Mouse (Mus musculus) heart, postnatal 10 days (tissue): ENCODE data around the gene Dpf2. TPM values are rescaled to one million over a fixed set of nuclear protein-coding genes. Genes with fewer than 3 reads are reported as not detected.

Source experiments
- DNase-seq, 2 experiments: peaks; one replicate each; pipeline ENCODE4 v3.0.0; 2021
- intact Hi-C: fragments of 180-260 bp; cut with DNase I; formaldehyde crosslinking; loops from one replicate; pipeline ENCODE4 v1.15.1; 2025
- total RNA-seq, 2 experiments: library from RNA; stranded (reverse); gene quantifications; 2 replicates each; pipeline ENCODE4 v1.2.3; 2021

Gene Dpf2
- total RNA-seq, 2 experiments from 2014 or later: 100 to 101 TPM

GRCm38 (mm10) chr19:5874391-5874968 lies 38.3 kb downstream of the Dpf2 start:
- intact Hi-C loops: no loop called here
- DNase-seq: no peak

GRCm38 (mm10) chr19:5872931-5873556 lies 39.8 kb downstream of the Dpf2 start:
- no peak for DNase-seq
- intact Hi-C loops: no loop called here

- DNase-seq: no peak
- intact Hi-C loops: no loop called here
These were observed 40.3 kb downstream of the Dpf2 start for GRCm38 (mm10) chr19:5872528-5872927.

- DNase-seq: no peak
- intact Hi-C loops: no loop called here
These were observed 41.1 kb downstream of the Dpf2 start for GRCm38 (mm10) chr19:5871683-5872082.

GRCm38 (mm10) chr19:5871273-5871672 lies 41.5 kb downstream of the Dpf2 start:
- intact Hi-C loops: no loop called here
- DNase-seq: peak; percentile 48 to 56

- intact Hi-C loops: no loop called here
- DNase-seq: no peak
These were observed 44.7 kb downstream of the Dpf2 start for GRCm38 (mm10) chr19:5868096-5868495.

- intact Hi-C loops: no loop called here
- DNase-seq: peak; percentile 46 to 55
These were observed 48.0 kb downstream of the Dpf2 start for GRCm38 (mm10) chr19:5864710-5865398.

- intact Hi-C loops: no loop called here
These were observed 49.0 kb downstream of the Dpf2 start for GRCm38 (mm10) chr19:5863776-5864175.

GRCm38 (mm10) chr19:5862335-5863085 lies 50.3 kb downstream of the Dpf2 start:
- DNase-seq: no peak
- intact Hi-C loops: no loop called here

More at GRCm38 (mm10) chr19:5863776-5864175, 49.0 kb downstream of the Dpf2 start:
- no peak for DNase-seq

- no peak for DNase-seq
- intact Hi-C loops: no loop called here
These were observed 56.2 kb downstream of the Dpf2 start for GRCm38 (mm10) chr19:5856604-5857003.

- peak; percentile 30 to 51 for DNase-seq
- intact Hi-C loops: loop anchor here (5.0 kb wide), 1 partner anchor 160 kb away; no protein-coding TSS in a partner anchor
These were observed 60.6 kb downstream of the Dpf2 start for GRCm38 (mm10) chr19:5852035-5852722.

GRCm38 (mm10) chr19:5851481-5851971 lies 61.3 kb downstream of the Dpf2 start:
- intact Hi-C loops: loop anchor here (5.0 kb wide), 1 partner anchor 159 kb away; no protein-coding TSS in a partner anchor
- DNase-seq: peak; percentile 62 to 66

- DNase-seq: no peak
These were observed 62.0 kb downstream of the Dpf2 start for GRCm38 (mm10) chr19:5850860-5851259.

GRCm38 (mm10) chr19:5849843-5850527 lies 62.8 kb downstream of the Dpf2 start:
- peak; percentile 96 to 97 for DNase-seq
- intact Hi-C loops: loop anchor here (1.0 to 5.0 kb wide), 4 partner anchors 27 to 158 kb away; partner anchors contain the start of gene Slc25a45

More at GRCm38 (mm10) chr19:5850860-5851259, 62.0 kb downstream of the Dpf2 start:
- intact Hi-C loops: loop anchor here (1.0 to 5.0 kb wide), 3 partner anchors 26 to 159 kb away; partner anchors contain the start of gene Slc25a45

GRCm38 (mm10) chr19:5848826-5849672 lies 63.8 kb downstream of the Dpf2 start:
- intact Hi-C loops: loop anchor here (2.0 kb wide), 1 partner anchor 30 kb away; no protein-coding TSS in a partner anchor
- DNase-seq: peak; percentile 74

- peak; percentile 83 to 87 for DNase-seq
- intact Hi-C loops: loop anchor here (2.0 kb wide), 1 partner anchor 29 kb away; no protein-coding TSS in a partner anchor
These were observed 64.6 kb downstream of the Dpf2 start for GRCm38 (mm10) chr19:5848032-5848825.

GRCm38 (mm10) chr19:5847306-5847796 lies 65.5 kb downstream of the Dpf2 start:
- DNase-seq: peak; percentile 47 to 57
- intact Hi-C loops: no loop called here
